Mouse (Mus musculus): Measurements from ENCODE around the gene Abca17. TPM values are rescaled to one million over a fixed set of nuclear protein-coding genes. Genes with fewer than 3 reads are reported as not detected.

Abca17 gene
- polyA plus RNA-seq, 1 experiment: not detected

DNA sequence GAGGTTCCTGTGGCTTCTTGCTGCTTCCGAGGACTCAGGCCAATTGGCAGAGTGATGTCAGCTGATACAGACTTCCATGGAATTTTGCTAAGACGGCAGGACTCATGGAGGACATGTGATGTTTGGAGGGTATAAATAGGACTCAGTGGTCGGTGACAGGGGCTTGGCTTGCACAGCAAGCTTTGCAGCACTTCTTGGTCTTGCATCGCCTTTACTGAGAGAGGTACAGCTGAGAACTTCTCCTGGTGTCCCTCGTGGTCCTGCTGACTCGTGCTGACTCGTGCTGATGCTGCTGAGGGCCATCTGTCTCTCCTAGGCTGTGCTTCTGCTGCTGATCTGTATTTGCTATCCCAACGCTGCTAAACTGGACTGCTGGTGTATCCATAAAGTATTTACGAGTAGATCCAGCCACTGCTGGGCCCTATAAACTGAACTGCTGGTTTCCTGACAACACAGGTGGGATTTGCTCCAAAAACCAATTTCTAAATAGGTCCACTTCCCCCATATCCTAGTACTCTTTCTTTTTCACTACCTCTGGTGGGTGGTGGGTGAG, 67.5 kb downstream of the Abca17 start:
- H3K27ac ChIP-seq (replicated peaks; ENCODE audit: low read depth, low read length): no peak overlapping the region
- no peaks in the 10 kb centered on the region for H3K4me1 ChIP-seq (ENCODE audit: control insufficient read depth, insufficient read depth, insufficient read length, low read length)
- H3K4me3 ChIP-seq (ENCODE audit: insufficient read depth, low read depth, low read length): no peak overlapping the region

DNA sequence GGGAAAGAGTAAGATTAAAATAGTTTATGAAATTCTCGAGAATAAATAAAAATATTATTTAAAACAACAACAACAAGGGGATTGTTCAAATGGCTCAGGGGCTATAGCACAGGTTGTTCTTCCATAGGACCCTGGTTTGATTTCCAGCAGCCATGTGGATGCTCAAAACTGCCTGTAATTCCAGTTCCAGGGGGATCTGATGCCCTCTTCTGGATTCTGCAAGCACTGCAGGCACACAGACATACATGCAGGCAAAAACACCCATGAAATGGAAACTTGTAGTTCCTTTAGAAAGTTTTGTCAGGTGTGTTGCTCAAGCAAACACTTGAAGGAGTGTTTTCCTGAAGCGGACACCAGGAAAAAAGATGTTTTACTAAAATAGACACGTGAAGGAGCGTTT, 68.2 kb downstream of the Abca17 start:
- Histone ChIP-seq H3K27ac (replicated peaks; ENCODE audit: low read depth, low read length) (no peak overlapping the region), H3K4me1 (ENCODE audit: control insufficient read depth, insufficient read depth, insufficient read length, low read length) (no peaks in the 10 kb centered on the region), H3K4me3 (ENCODE audit: insufficient read depth, low read depth, low read length) (no peak overlapping the region)

DNA sequence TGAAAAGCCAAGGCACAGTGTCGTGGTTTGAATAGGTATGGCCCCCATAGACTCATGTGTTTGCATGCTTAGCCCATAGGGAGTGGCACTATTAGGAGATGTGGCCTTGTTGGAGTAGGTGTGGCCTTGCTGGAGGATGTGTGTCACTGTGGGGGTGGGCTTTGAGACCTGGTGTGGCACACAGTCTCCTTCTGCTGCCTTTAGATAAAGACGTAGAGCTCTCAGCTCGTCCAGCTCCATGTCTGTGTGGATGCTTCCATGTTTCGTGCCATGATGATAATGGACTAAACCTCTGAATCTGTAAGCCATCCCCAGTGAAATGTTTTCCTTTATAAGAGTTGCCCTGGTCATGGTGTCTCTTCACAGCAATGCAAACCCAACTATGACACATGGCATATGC, 71.0 kb downstream of the Abca17 start:
- Histone ChIP-seq H3K4me3 (ENCODE audit: insufficient read depth, low read depth, low read length) (no peak overlapping the region), H3K27ac (replicated peaks; ENCODE audit: low read depth, low read length) (no peak overlapping the region), H3K4me1 (ENCODE audit: control insufficient read depth, insufficient read depth, insufficient read length, low read length) (no peaks in the 10 kb centered on the region)

DNA sequence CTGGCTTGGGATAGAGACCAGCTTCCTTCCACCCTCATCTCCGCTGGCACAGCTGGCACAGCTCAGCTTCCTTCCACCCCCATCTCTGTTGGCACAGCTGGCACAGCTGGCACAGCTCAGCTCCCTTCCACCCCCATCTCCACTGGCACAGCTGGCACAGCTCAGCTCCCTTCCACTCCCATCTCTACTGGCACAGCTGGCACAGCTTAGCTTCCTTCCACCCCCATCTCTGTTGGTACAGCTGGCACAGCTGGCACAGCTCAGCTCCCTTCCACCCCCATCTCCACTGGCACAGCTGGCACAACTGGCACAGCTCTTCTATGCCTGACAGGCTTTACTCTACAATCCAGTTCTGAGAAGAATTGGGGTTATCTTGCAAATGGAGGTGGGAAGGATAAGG, 83.7 kb downstream of the Abca17 start:
- H3K4me1 ChIP-seq (ENCODE audit: control insufficient read depth, insufficient read depth, insufficient read length, low read length): no peaks in the 10 kb centered on the region
- no peak overlapping the region for H3K4me3 ChIP-seq (ENCODE audit: insufficient read depth, low read depth, low read length)
- H3K27ac ChIP-seq (replicated peaks; ENCODE audit: low read depth, low read length): no peak overlapping the region

DNA sequence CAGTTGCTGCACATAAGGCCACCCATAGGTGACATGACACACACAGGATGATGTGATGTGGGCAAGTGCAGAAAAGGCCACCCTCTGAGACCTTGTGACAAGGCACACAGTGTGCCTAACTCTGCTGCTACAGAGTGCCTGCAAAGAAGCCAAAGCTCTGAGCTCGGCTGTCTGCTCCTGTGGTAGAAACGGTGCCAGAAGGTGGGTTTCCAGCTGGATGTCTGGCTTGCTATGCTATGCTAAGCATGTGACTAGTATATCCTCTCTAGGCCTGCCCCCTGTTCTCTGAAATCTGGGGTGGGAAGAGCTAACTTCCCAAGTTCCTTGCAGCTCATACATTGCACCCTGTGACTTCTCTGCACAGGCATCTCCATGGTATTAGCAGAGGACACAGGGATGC, 86.1 kb downstream of the Abca17 start:
- Histone ChIP-seq H3K4me1 (ENCODE audit: control insufficient read depth, insufficient read depth, insufficient read length, low read length) (no peaks in the 10 kb centered on the region), H3K27ac (replicated peaks; ENCODE audit: low read depth, low read length) (no peak overlapping the region), H3K4me3 (ENCODE audit: insufficient read depth, low read depth, low read length) (no peak overlapping the region)

DNA sequence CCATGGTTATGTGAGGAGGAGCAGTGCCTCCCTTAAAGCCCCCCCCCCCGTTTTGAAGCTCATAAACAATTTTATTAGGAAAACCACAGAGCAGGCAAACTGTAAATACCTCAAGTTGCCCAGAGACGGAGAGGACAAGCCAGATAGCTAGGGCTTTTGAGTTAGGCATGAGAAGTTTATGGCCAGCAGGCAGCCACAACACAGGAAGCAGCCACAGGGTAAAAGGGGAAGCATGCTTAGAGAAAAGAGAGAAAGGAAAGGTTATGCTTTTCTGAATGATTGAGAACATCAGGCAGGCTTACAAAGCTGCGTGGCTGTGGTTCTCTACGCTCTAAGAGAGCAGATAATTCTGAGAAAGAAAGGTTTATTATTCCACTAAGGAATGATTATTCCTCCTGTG, 90.4 kb downstream of the Abca17 start:
- Histone ChIP-seq H3K4me1 (ENCODE audit: control insufficient read depth, insufficient read depth, insufficient read length, low read length) (no peaks in the 10 kb centered on the region), H3K4me3 (ENCODE audit: insufficient read depth, low read depth, low read length) (no peak overlapping the region), H3K27ac (replicated peaks; ENCODE audit: low read depth, low read length) (no peak overlapping the region)

DNA sequence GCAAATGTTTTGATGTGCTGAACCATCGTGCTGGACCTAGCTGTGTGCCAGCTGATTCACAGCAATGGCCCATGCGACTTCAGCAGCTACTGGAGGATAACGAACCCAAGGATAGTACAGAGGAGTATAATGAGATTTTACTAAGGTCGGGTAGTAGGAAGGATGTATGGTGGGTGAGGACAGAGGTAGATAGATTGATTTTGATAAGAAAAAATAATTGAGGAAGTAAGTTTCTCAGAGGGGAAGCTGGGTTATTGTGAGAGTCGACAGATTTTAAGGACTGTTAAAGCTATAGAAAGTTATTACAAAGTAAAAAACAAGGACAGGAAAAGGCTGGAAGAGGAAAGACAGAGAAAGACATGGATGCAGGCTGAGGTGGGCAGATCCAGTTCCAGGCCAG, 91.2 kb downstream of the Abca17 start:
- H3K4me3 ChIP-seq (ENCODE audit: insufficient read depth, low read depth, low read length): no peak overlapping the region
- no peak overlapping the region for H3K27ac ChIP-seq (replicated peaks; ENCODE audit: low read depth, low read length)
- H3K4me1 ChIP-seq (ENCODE audit: control insufficient read depth, insufficient read depth, insufficient read length, low read length): no peaks in the 10 kb centered on the region

DNA sequence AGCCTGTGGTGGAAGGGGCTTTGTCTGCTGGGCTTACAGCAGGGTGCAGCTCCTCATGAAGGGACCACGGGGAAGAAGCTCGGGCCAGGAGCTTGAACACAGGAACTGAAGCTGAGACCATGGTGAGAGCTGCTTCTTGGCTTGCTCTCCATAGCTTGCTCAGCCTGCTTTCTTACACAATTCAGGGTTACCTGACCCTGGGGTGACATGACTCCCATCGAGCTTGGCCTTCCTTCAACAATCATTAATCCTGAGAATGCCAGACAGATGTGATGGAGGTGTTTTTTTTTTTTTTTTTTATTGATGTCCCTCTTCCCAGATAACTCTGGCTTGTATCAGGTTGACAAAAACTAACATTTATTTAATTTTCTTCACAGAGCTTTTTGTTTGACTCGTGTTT, 91.9 kb downstream of the Abca17 start:
- Histone ChIP-seq H3K27ac (replicated peaks; ENCODE audit: low read depth, low read length) (no peak overlapping the region), H3K4me3 (ENCODE audit: insufficient read depth, low read depth, low read length) (no peak overlapping the region)

DNA sequence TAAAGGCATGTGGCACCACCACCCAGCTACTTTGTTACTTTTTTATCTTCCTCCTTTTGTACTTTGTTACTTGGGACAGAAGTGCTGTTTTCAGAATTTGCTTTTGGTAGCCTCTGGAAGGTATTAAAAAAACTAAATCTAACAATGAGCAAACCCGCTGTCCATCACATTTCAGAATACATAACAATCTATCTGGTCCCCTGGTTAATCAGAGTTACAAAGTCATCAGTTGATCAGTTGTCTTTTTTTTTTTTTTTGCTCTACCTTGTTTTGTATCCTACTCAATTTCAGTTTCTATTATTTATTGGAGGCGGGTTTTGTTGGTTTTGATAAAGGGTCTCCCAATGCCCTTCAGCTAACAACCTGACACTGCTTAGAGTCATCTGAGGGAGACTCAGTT, 98.5 kb downstream of the Abca17 start:
- no peak overlapping the region for H3K27ac ChIP-seq (replicated peaks; ENCODE audit: low read depth, low read length)
- H3K4me3 ChIP-seq (ENCODE audit: insufficient read depth, low read depth, low read length): no peak overlapping the region
- H3K4me1 ChIP-seq (ENCODE audit: control insufficient read depth, insufficient read depth, insufficient read length, low read length): no peaks in the 10 kb centered on the region

More for the DNA sequence above, 91.9 kb downstream of the Abca17 start:
- no peaks in the 10 kb centered on the region for H3K4me1 ChIP-seq (ENCODE audit: control insufficient read depth, insufficient read depth, insufficient read length, low read length)

DNA sequence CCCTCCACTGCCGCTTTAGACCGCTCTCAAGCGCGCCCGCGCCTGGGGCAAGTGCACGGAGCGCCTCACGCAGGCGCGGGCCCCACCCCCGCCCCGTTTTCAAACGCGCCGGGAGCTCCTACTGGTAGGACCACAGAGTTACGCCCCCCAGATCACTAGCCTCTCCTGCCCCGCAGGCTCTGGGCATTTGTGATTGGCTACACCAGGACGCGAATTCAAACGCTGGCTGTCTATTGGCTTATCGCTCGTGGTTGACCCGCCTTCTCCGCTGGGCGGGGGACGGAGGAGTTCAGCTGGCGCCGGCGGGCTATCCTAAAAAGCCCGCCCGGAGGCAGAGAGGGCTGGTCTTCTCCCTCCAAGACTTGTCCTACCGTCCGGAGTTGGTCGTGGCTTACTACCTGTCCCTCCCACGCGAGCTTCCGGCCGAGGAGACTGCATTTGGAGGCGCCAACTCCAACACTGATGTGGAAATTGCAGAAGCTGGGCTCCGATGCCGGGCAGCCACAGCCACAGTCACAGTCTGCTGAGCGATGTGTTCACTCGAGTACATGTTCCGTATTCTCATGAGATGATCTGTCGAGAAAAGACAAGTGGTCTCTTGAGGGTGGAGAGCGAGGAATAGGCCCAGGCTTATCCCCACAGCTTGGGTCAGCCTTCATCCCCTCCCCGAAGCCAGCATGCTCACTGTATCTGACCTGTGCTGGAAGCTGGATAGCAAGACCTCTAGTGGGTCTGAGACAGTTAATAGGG, 99.4 kb downstream of the Abca17 start, which contains the start of gene Ccnf:
Gene Ccnf (minus strand): TSS at position 165 of the 750 bp plus-strand sequence.
- no peak within 1 kb of the TSS for H3K27ac ChIP-seq (replicated peaks; ENCODE audit: low read depth, low read length)
- H3K4me1 ChIP-seq (ENCODE audit: control insufficient read depth, insufficient read depth, insufficient read length, low read length): no peaks in the 10 kb centered on the region
- H3K4me3 ChIP-seq (ENCODE audit: insufficient read depth, low read depth, low read length): peak within 1 kb of the TSS; percentile 71

DNA sequence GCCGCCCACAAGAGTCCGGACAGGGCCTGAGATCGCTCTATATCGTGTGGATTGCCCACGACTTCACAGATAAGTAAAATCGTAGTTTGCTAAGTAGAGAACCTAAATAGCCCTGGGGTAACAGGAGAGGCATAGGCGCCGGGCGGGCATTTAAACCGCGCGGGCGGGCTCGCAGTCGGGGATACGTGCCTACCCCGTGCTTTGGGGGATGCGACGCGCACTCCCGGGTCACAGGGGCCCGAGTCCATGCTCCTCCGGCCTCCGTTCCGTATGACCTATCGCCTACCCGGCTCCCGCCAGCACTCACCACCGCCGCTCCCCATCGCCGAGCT, 99.9 kb downstream of the Abca17 start:
- Histone ChIP-seq H3K4me3 (ENCODE audit: insufficient read depth, low read depth, low read length) (peak overlapping the region; percentile 71), H3K27ac (replicated peaks; ENCODE audit: low read depth, low read length) (no peak overlapping the region)

DNA sequence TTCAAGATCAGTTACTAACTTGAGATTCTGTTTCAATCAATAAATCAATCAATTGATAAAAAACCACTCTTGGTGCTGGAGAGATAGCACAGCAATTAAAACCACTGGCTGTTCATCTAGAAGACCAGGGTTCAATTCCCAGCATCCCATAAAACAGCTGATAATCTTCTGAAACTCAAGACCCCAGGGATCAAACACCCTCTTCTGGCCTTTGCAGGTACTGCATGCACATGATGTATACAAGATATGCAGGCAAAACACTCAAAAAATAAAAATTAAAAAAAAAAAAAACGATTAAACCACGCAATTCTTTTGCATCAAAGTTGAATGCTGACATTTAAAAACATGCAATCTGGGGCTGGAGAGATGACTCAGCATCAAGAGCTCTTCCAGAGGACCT, 102.2 kb downstream of the Abca17 start:
- Histone ChIP-seq H3K4me1 (ENCODE audit: control insufficient read depth, insufficient read depth, insufficient read length, low read length) (no peaks in the 10 kb centered on the region), H3K27ac (replicated peaks; ENCODE audit: low read depth, low read length) (no peak overlapping the region), H3K4me3 (ENCODE audit: insufficient read depth, low read depth, low read length) (no peak overlapping the region)

More for the DNA sequence above, 99.9 kb downstream of the Abca17 start:
- no peaks in the 10 kb centered on the region for H3K4me1 ChIP-seq (ENCODE audit: control insufficient read depth, insufficient read depth, insufficient read length, low read length)

DNA sequence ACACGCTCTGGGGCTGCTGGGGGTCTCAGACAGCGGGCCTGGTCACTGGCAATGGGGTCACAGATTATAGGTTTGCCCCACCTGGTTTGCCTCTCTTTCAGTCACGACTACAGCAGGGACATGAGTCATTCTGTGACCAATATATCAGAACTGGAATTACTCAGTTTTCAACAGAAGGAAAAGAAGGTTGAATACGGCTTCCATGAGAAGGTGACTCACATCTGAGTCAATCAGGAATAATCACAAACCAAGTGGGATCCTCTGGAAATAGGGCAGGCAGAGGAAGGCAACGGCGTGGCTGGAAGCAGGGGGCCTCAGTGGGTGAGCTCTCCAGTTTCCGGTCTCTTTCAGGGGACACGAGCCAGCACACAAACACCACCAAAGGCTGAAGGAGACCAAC, 106.8 kb downstream of the Abca17 start:
- no peaks in the 10 kb centered on the region for H3K4me1 ChIP-seq (ENCODE audit: control insufficient read depth, insufficient read depth, insufficient read length, low read length)
- H3K4me3 ChIP-seq (ENCODE audit: insufficient read depth, low read depth, low read length): no peak overlapping the region
- H3K27ac ChIP-seq (replicated peaks; ENCODE audit: low read depth, low read length): no peak overlapping the region

DNA sequence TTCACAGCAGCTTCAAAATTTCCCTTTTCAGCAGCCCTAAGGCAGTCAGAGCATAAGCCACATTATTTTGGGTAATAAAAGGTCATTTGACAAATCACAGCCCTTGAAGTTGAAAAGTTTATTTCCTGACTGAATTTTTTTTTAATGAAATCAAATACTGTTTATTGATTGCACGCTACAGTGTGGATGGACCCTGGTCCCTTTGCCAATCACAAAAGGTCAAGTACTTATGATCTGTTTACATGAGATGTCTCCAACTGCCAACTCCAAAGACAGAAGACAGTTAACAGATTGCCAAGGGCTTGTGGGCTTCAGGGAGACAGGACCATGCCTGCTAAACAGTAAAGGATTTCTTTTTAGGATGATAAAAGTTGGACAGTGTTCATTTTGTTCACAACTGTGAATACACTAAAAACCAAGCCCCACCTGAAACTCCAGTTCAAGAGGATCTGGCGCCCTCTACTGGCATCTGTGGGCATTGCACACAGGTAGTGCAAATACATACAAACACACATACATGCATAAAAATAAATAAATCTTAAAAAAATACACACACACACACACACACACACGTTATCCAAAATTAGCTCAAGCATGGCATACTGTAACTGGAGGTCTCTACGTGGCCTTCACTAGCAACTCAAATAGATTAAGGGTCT, 107.4 kb downstream of the Abca17 start:
- no peak overlapping the region for H3K4me3 ChIP-seq (ENCODE audit: insufficient read depth, low read depth, low read length)
- H3K27ac ChIP-seq (replicated peaks; ENCODE audit: low read depth, low read length): no peak overlapping the region
- H3K4me1 ChIP-seq (ENCODE audit: control insufficient read depth, insufficient read depth, insufficient read length, low read length): no peaks in the 10 kb centered on the region

DNA sequence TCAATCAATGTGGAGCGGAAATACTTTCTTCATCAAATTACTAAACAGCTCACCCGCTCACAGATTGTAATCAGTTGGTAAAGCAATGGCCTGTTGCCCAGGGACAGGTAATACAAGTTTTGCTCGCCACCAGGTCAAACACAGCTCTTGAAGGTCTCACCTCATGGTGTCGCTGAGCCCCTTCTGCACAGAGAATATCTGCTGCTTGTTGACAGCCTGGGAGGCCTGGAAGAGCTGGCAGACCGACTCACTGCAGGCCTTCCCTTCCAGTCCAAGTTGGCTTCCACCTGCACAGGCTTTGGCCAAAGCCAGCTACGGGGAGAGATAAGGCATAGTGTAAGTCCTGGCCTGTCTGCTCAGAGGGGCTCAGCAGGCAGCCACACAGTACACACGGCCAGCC, 113.9 kb downstream of the Abca17 start:
- Histone ChIP-seq H3K4me3 (ENCODE audit: insufficient read depth, low read depth, low read length) (no peak overlapping the region), H3K27ac (replicated peaks; ENCODE audit: low read depth, low read length) (no peak overlapping the region), H3K4me1 (ENCODE audit: control insufficient read depth, insufficient read depth, insufficient read length, low read length) (no peaks in the 10 kb centered on the region)

DNA sequence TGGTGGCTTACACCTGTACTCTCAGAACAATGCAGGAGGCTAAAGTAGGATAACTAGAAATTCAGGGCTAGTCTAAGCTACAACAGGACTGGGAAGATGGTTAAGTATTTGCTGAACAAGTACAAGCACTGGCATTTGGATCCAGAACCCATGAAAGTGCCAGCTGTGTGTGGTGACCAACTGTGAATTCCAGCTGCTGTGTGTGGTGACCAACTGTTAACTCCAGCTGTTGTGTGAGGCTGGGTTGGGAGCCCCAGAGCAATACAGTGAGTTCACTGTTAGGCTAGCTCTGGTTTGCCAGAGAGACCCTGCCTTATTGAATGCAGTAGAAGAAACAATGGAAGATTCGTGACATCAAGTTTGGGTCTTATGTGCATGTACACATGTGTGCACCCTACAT, 114.4 kb downstream of the Abca17 start:
- Histone ChIP-seq H3K4me3 (ENCODE audit: insufficient read depth, low read depth, low read length) (no peak overlapping the region), H3K4me1 (ENCODE audit: control insufficient read depth, insufficient read depth, insufficient read length, low read length) (no peaks in the 10 kb centered on the region), H3K27ac (replicated peaks; ENCODE audit: low read depth, low read length) (no peak overlapping the region)
